Mouse (Mus musculus) heart, postnatal 10 days (tissue): ENCODE results near the gene Cradd. TPM values are rescaled to one million over a fixed set of nuclear protein-coding genes. Genes with fewer than 3 reads are reported as not detected.

Experiments used
- DNase-seq, 2 experiments: peaks; one replicate each; pipeline ENCODE4 v3.0.0; 2021
- intact Hi-C: fragments of 180-260 bp; cut with DNase I; formaldehyde crosslinking; loops from one replicate; pipeline ENCODE4 v1.15.1; 2025
- total RNA-seq, 2 experiments: library from RNA; stranded (reverse); gene quantifications; 2 replicates each; pipeline ENCODE4 v1.2.3; 2021

Gene Cradd
- total RNA-seq, 2 experiments from 2014 or later = 12.9 to 13.5 TPM

DNA sequence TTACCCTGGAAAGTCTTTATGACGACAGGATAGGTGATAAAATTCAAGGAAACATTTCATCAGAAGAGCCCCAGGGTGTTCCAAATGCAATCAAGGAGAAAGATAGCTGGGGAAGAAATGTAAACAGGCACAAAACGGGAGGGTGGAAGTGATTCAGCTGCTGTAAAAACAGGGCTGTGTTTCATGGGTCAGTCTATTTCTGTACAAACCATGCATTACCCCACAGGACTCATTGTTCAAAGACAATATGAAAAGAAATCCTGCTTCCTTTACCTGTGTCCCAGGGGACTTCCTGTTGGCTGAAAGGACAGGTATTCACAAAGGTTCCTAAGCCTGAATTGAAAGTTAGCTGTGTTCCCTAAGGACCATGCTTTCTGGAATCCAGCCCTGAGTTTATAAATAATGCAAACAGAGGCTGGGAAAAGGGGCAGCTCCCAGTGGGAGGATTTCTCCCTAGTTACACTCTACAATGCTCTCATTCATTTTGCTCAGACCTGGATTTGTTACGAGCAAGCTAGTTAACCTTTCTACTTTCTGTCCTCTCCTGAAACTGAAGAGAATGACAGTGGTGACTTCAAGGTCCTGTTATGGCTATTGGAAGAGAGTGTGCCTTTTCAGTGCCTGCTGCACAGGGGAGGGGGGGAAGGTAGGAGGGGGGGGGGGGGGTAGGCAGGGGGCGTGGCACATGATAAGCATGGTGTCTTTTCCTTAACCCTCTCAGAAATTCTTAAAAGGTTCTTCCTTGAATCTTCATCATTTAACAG is 13.0 kb upstream of the Cradd start:
- peak; percentile 63 to 64 for DNase-seq
- intact Hi-C loops = loop anchor here (2.0 kb wide), 1 partner anchor 52 kb away; no protein-coding TSS in a partner anchor

DNA sequence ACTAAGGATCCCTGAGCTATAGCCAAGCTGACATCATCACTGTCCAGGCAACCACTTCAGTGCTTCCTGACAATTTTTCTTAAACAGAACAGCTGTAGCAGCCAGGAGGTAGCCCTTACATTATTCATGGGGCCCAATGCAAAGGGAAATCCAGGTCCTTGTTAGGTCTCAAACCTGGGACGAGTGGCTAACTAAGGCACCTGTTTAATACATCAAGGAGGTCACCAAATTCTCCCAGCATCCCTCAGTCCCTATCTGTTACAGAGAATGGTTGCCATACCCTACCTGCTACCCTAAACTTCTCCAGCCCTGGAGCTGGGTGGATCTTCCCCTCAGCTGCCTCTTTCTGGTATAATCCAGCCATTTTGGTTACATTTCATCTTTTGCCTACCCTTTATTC is 10.9 kb upstream of the Cradd start:
- intact Hi-C loops = no loop called here

DNA sequence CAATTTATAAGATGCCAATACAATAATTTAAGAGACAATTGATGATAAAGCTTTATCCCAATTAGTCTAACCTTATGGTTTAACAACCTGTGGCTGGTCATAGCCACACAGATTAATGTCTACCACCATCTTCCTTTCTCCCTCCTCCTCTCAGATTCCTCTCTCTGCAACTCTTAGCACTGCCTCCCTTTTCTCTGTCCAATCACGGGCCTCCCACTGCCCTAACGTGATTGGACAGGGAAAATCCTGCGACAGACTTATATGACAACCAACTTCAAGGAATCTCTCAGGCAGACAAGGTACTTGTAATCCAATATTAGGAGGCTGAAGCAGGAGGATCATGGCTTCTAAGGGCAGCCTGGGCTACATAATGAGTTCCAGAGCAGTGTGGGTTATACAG is 8.7 kb upstream of the Cradd start:
- intact Hi-C loops = no loop called here

More for the DNA sequence above, 10.9 kb upstream of the Cradd start:
- DNase-seq = no peak

DNA sequence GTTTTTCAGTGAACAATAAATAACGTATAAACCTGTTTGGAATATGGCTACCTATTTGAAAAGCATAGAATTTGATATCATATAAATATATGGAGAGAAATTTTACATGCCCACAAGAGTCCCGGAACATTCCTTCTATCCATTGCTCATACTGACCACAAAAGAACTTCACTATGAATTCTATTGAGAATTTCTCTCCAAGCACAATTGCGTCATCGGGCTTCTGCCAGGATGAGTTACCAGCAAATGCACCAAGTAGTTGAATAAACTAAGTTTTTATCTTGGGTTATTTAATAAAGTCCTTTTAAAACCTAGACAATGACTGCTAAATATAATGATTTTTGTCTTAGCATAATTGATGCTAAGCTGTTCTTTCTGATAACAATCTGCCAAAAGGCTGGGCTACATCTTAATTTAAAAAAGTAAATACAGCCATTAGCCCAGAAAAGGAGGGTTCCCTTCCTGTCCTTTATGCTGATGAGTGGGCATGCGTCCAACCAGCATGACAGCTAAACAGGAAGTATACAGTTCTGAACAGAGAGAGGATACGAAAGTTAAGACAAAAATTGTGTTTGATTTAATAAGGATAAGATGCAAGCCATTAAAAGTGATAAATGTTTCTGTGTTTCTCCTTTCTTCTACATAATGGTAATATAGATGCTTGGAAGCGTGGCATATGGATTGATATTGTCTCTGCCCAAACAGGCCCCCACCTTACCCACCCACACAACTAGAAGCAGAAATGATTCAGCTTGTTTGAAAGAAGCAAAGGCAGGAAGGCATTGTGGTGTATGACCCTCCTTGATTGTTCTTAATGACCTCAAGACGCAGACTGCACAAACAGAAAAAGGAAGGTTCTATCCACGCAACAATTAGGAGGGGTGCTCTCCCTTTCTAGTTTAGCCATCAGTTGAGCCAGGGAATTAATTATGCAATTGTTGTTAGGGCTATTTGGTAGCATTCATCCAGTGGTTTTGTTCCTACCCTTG is 6.7 kb upstream of the Cradd start:
- intact Hi-C loops = no loop called here
- DNase-seq = peak in 1 of 2 experiments; percentile 43

More for the DNA sequence above, 8.7 kb upstream of the Cradd start:
- DNase-seq = no peak

DNA sequence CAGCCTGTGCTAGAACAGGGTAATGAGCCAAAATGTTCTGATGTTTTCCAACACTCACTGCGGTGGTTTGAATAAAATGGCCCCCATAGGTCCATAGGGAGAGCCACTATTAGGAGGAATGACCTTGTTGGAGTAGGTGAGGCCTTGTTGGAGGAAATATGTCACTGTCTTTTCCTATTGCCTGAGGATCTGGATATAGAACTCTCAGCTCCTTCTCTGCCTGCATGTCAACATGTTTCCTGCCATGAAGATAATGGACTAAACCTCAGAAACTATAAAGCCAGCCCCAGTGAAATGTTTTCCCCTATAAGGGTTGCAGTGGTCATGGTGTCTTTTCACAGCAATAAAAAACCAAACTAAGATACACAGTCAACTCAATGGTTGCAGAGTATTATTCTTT is 6.0 kb upstream of the Cradd start:
- DNase-seq = no peak
- intact Hi-C loops = no loop called here

DNA sequence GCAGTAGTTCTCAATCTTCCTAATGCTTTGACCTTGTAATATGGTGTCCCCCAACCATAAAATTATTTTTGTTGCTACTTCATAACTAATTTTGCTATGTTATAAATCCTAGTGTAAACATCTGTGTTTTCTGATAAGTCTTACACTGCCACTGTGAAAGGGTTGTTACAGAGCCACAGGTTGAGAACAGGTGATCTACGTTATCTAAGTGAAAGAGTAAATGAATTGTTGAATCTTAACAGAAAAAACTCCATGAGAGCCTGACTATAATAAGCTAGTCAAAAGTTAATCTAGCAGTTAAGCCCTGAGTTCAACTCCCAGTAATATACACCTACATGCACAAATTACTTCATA is 322 bp upstream of the Cradd start:
- intact Hi-C loops = loop anchor here (5.0 kb wide), 4 partner anchors 107 to 332 kb away; no protein-coding TSS in a partner anchor

DNA sequence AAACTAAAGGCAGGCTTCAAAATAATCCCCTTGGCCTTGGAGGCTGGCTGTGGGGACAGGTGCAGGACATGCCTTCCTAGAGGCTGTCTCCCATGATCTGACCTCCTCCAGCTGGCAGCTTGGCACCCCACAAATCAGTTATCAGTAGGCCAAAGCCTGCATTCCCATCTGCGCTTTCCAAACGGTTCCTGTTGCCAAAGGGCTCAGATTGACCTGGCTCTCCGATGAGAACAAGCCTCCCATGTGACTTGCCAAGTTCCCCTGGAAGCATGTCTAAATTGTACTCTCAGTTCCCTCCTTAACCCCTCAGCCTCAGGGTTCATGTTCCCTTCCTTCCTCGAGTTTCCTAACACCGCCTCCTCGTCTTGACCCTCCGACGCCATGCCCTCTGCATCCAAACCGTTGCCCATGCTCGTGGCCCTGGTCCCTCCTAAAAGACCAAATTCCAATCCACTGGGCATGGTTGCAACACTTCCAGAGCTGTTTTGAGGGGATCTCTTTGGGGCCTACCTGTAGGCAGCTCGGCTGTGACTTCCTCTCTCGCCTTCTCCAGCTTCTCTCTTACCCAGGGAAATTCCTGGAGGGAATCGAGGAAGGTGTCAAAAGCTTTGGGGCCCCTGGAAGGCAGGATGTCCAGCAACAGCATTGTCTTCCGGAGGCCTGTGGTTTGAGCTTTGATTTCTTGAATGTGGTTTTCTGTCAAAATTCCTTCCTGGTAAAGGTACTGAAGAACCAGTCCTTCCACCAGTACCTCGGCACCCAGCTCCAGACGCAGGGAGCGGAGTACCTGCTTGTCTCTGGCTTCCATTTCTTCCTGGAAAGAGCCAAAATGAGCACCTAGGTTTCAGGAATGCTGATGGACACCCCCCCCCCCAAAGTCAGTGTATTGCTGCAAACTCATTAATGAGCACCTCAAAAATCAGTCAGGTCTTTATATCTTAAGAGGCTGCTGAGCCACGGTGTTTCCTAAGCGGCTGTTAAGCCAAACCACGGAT is 1.6 kb downstream of the Cradd start:
- DNase-seq = peak; percentile 86 to 90
- intact Hi-C loops = loop anchor here (1.0 to 5.0 kb wide), 7 partner anchors 57 to 330 kb away; no protein-coding TSS in a partner anchor

More for the DNA sequence above, 322 bp upstream of the Cradd start:
- no peak for DNase-seq

DNA sequence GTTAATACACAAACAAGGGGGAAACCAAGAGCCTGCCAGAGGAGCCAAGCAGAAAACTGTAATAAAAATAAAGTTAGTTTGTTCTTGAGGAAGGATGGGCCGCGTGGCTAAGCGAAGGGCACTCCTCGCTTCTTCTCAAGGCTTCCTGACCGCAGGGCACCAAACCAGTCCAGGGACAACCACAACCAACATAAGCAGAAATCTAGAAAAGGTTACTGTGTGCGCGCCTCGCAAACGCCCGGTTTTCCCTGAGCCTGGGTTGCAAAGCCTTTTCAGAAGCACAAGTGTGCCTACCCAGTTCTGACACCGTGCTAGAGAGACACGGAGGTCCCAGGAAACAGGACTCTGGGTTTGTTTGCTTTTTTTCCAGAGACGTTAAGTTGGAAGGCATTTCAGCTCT is 4.9 kb downstream of the Cradd start:
- intact Hi-C loops = loop anchor here (5.0 kb wide), 1 partner anchor 177 kb away; no protein-coding TSS in a partner anchor
- peak; percentile 50 to 54 for DNase-seq

DNA sequence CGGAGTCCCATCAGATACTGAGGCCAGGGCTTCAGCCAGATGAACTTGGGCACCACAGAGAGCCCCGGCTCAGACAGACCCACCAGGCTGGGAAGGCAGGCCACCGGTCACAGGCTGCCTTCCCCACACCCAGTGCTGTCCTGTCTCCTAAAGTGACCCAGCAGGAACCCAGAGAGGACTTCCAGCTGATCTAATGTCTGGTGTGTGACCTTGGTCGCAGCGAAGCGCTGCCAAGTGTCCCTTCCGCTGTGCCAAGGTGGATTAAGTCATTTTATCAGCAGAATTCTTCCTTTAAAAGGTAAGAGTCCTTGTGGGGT is 5.6 kb downstream of the Cradd start:
- intact Hi-C loops = loop anchor here (5.0 kb wide), 1 partner anchor 176 kb away; no protein-coding TSS in a partner anchor
- peak; percentile 86 to 87 for DNase-seq

DNA sequence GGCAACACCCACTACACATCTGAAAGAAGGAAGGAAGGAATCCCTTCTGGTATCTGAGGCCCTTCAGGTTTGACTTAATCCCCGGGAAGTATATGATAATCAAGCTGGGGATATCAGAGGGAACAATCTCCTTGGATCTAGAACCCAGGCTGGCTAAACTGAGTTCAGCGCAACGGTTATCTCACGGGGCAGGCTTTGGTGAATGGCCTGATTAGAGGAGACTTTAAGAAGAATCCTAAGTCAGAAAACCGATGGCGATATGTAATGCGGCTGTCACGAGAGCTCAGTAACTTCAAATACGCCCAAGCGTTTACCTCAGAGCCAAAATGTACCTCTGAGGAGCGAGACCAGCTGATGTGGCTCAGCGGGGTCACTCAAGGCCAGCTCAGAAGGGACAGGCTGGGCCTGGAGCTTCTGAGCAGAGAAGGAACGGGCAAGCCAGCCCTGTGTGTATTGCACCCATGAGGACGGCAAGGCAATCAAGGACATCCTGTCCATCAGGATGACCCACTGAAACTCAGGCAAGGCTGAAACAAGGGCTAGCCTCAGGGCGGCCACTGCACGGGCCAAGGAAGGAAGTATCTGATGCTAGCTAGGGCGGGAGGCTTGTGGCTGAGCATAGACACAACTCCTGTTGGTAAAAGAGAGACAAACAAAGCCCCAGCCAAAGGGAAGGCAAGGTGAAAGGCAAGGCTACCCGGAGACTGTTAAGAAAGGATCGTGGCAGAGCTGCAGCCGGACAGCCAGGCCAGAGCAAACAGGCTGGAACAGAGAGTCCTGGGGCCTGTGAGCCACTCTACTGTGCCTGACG is 6.1 kb downstream of the Cradd start:
- intact Hi-C loops = loop anchor here (5.0 kb wide), 1 partner anchor 175 kb away; no protein-coding TSS in a partner anchor
- DNase-seq = peak; percentile 69 to 78

DNA sequence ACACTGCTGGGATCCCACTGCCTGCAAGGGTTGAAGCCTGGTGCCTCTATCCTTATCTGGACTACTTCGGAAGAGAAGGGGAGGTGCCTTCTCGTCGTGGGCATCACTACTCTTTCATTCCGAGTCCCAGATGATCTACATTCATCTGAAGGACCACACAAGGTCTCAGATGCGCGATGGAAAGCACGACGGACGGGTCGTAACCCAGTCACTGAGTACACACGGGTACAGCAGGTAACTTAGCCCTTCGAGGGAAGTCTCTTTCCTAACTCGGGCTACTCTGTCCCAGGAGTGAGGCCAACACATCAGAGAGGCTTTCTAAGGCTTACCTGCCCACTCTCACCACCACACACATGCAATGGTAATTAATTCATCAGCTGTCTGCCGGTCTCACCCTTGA is 6.8 kb downstream of the Cradd start:
- no peak for DNase-seq
- intact Hi-C loops = loop anchor here (5.0 kb wide), 1 partner anchor 175 kb away; no protein-coding TSS in a partner anchor

DNA sequence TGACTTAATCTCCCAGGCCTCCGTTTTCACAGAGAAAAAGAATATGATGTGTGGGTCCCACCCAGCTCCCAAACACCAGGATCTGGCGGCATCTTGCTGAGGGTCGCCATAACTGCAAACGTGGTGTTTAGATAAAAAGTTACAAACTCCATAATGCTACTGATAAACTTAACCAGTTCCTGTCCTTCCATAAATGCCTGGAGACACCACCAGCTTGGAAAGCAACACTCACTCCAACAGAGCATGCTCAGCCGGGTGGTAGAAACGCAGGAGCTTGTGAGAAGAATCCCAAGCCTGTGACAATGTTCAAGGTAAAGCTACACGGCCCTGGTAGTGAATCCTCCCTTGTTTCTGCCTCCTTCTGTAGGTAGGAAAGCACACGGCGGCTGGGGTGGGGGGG is 7.3 kb downstream of the Cradd start:
- intact Hi-C loops = loop anchor here (5.0 kb wide), 1 partner anchor 174 kb away; no protein-coding TSS in a partner anchor
- no peak for DNase-seq

DNA sequence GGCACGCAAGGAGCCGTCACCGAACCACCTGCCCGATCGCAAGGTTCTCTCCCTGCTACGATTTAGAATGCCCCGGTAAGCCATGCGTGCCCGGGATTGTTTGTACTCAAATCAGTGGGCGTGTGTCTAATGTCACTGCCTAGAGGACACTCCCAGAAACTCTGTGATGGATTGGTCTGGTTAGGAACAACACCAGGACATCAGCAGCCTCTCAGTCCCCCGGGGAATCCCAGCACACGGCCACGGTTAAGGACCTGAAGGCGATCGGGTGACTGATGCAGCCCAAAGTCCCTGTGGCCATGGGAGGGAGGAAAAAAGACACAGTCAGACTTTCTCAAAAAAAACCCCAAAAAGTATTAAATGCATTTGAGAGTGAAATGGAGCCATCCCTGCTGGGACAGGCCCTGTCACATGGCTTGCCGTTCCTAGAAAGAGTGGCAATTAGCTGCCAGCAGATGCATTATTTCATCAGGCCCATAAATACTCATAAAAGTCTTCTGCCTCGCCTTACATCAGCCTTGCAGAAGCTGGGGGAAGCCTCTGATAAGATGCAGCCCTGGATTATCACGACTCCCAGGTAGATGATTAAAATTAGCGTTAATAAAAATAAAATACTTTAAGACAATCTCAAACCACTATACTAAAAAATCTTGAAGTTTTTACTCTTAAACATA is 8.0 kb downstream of the Cradd start:
- intact Hi-C loops = loop anchor here (5.0 kb wide), 1 partner anchor 174 kb away; no protein-coding TSS in a partner anchor
- DNase-seq = peak in 1 of 2 experiments; percentile 39

DNA sequence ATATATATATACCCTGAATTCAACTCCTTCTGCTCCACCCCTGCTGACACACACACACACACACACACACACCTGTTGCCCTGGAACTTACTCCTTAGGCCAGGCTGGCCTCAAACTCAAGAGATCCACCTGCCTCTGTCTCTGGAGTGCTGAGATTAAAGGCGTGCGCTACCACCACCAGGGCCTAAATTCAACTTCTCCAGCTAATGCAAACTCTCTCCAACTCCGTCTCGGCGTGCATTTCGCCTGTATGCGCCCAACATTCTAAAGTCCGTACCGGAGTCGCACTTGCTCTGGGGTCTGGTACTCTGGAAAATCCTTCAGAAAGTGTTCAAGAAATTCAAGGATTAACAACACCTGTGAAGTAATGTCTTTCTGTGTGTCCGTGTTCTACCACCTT is 8.6 kb downstream of the Cradd start:
- no peak for DNase-seq
- intact Hi-C loops = loop anchor here (5.0 kb wide), 1 partner anchor 173 kb away; no protein-coding TSS in a partner anchor

DNA sequence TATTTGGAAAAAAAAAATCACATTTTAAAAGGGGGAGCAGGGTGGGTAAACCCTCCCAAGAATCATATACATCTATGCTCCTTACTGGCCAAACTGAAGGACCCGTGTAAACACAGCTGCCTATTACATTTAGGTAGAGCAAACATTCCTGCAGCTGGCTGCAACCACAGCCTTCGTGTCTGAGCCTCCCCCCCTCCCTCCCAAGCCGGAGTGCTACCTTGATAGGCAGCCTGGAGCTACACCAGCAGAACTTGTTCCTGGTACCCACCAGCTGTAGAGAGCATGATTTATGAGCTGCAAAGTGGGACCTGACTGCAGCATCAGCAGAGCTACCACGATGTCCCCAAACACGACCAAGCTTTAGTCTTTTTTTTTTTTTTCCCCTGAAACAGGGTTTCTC is 9.9 kb downstream of the Cradd start:
- DNase-seq = peak in 1 of 2 experiments; percentile 40
- intact Hi-C loops = no loop called here

DNA sequence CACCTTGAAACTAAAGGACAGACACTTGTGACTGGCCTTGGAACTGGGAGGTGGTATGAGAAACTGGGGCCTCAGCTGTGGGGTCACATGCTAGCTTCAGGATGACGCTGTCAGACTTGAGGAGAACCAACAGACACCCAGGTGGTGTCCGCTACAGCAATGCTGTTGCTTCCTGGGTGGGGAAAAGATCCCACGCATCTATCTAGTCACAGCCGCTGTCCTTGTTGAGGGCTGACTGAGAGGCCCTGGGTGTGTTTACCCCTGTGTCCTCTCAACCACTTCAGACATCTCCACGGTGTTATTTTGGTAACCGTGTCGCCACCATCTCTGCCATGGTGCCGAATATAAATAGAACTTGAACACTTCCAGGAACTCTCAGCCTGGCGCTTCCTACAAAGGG is 10.4 kb downstream of the Cradd start:
- DNase-seq = peak; percentile 67 to 79
- intact Hi-C loops = no loop called here

DNA sequence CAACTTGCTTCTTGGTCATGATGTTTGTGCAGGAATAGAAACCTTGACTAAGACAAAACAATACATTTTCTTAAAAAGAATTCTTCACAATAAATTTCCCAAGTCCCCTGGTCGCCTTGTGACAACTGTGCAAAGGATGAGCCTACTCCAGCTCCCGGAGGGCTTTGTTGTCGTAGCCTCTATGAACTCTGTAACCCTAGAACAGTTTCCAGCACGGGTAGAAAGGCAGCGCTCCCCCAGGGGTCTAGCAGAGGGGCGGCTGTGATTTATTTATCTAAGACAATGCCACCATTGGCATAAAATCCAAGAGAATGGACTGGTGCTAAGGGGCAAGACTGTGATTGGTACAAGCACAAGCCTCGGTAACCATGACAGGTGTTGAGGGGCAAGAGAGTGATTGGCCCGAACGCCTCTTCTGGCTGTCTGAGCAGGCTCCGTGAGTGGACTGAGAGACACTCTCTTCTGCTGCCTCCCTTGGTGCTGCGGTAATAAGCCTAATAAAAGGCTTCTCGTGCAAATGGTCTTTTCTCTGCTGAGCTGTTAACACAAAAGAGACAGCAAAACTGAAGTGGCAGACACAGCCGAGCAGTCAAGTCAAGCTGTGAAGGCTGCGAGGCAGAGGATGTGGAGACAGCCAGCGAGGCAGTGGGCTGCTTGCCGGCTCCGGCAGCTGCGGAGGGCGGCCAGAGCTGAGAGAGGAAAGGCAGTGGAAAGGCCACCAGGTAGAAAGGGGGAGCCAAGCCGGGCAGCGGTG is 13.1 kb downstream of the Cradd start:
- DNase-seq = no peak
- intact Hi-C loops = loop anchor here (2.0 kb wide), 1 partner anchor 32 kb away; no protein-coding TSS in a partner anchor
